Mouse (Mus musculus): Measurements from ENCODE around the gene Cd81. TPM values are rescaled to one million over a fixed set of nuclear protein-coding genes. Genes with fewer than 3 reads are reported as not detected.
A peak's percentile ranks its signal among the peaks of the same experiment; 100 is the strongest.

The Cd81 gene
- total RNA-seq, 2 experiments from 2014 or later, result 176 to 209 TPM

DNA sequence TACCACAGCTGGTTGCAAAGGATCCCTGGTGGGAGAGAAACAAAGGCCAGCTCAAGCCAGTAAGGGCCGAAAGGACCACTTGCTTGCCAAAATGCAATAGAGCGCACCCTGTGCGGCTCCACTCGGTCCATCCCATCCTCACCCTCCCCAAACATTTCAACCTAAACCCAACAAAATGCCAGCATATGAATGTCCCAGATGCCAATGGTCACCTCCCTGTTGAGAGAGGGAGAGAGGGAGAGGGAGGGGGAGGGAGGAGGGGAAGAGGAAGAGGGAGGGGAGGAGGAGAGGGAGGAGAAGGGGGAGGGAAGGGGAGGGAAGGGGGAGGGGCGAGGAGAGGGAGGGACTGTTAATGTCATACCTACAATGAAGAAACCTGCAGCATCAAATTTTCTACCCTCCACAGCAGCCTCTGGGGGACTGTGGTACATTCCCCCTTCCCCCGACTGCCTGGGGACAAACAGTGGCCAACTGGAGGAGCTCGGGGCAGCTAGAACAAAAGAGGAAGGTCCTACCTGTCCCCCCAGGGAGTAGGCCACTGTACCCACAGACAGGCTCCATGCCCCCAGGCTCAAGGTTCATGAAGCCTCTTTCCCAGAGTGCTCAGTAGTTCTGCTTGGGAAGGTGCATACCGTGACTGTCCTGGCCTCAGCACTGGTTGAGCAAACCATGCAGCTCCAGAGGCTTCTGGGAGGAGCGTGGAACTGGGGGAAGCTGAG, 36.0 kb upstream of the Cd81 start:
- intact Hi-C loops (cut with DNase I; ENCODE audit: low total_unique reads), result loop anchor here (5.0 kb wide), 1 partner anchor 36 kb away; the partner anchor contains the start of gene Cd81
- DNase-seq, result no peak

GRCm38 (mm10) chr7:143017181-143017580, 35.4 kb upstream of the Cd81 start:
- no peak for DNase-seq
- intact Hi-C loops (cut with DNase I; ENCODE audit: low total_unique reads), result loop anchor here (5.0 kb wide), 1 partner anchor 35 kb away; the partner anchor contains the start of gene Cd81

GRCm38 (mm10) chr7:143020040-143020439, 32.5 kb upstream of the Cd81 start:
- no peak for DNase-seq
- intact Hi-C loops (cut with DNase I; ENCODE audit: low total_unique reads), result no loop called here

DNA sequence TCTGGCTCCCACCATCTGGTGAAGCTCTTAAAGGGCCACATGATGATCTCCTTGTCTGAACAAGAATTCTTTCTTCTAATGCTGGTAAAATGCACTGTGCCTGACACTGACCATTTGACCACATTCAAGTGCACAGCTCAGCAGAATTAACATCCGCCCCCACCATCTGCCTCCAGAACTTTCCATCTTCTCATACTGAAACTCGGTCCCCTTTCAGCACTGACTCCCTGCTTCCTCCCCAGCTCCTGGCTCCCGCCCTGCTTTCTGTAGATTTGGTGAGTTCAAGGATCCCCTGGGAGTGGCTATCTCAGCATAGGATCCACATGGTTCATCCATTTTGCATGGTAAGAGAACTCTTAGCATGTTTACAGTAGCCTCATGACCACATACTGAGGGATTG, 31.8 kb upstream of the Cd81 start:
- intact Hi-C loops (cut with DNase I; ENCODE audit: low total_unique reads), result no loop called here
- DNase-seq, result no peak

DNA sequence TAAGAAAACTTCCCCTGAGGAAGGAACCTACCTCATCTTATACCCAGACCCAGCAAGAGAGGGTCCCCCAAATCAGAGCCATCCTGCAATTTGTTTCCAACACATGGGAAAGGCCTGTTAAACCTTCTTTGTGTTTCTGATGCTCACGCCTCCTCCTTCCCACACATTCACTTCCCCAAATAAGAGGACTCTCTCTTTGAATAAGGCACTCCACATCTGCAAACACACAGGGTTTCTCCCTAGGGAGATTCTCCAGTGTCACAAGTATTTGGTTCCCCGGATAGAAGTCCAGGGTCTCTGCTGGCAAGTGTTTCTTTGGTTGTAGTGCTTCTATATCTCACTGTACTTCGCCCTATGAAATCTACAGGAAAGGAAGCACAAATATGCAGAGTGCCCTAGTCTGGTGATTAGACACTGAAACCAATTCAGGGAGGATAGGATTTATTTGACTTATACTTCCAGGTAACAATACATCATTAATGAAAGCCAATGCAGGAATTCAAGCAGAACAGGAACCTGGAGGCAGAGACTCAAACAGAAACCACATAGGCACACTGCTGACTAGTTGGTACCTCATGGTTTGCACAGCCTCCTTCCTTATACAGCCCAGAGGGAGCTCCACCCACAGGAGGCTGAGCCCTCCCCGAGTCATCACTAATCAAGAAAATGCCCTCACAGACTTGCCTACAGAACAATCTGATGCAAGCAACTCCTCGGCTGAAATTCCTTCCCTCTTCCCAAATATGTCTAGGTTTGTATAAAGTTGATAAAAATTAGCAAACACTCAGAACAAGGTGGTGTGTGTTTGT, 31.0 kb upstream of the Cd81 start:
- intact Hi-C loops (cut with DNase I; ENCODE audit: low total_unique reads), result no loop called here
- DNase-seq, result no peak

DNA sequence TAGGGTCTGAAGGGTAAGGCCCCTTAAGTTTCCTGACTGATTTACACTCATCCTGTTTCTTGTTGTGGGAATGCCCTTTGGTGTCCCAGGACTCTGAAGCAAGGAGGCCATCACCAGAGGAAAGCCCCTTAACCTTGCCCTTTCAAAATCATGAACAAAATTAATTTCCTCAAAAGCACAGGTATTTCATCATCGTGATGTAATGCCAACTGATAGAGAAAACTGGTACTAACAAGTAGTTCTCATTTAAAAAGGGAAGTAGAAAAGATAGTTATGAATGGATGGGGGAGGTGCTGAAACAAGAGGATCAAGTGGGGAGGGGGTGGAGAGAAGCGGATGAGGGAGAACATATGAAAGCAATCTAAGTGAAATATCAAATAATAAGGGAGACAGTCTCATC, 29.0 kb upstream of the Cd81 start:
- DNase-seq, result no peak
- intact Hi-C loops (cut with DNase I; ENCODE audit: low total_unique reads), result no loop called here

DNA sequence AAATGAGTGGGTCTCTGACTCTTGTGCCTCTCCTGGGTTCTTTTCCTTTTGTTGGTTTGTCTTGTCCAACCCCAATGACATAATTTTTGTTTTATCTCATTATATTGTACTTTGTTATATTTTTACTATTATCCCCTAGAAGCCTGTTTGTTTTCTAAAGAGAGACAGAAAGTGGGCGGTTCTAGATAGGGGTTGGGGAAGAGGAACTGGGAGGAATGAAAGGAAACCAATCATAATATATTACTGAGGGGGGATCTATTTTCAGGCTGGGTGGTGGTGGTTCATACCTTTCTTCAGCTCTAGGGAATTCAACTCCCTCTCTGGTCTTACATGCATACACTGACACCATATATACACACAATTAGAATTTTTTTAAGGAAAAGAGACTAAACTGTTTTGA, 28.2 kb upstream of the Cd81 start:
- intact Hi-C loops (cut with DNase I; ENCODE audit: low total_unique reads), result no loop called here

GRCm38 (mm10) chr7:143025496-143025895, 27.0 kb upstream of the Cd81 start:
- intact Hi-C loops (cut with DNase I; ENCODE audit: low total_unique reads), result no loop called here
- no peak for DNase-seq

More for the DNA sequence above, 28.2 kb upstream of the Cd81 start:
- no peak for DNase-seq

- intact Hi-C loops (cut with DNase I; ENCODE audit: low total_unique reads), result no loop called here
- DNase-seq, result no peak
These were observed 25.3 kb upstream of the Cd81 start for GRCm38 (mm10) chr7:143027196-143027595.

DNA sequence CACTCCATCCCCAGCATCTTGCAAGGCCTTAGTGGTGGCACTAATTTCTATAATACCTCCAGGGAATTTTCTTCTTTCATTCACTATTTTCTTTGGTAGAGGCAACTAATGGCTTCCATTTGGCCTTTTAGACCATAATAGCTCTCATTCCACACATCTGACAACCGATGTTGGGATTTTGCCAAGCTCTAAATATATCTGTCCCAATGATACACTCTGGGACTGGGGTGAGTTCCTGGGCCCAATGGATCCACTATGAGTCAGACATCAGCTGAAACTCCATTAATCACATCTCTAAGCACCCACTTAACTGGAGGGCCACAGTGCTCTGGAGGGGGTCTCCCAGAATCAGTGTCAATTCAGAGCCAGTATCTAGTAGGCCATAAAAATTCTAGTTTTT, 20.7 kb upstream of the Cd81 start:
- DNase-seq, result no peak
- intact Hi-C loops (cut with DNase I; ENCODE audit: low total_unique reads), result no loop called here

DNA sequence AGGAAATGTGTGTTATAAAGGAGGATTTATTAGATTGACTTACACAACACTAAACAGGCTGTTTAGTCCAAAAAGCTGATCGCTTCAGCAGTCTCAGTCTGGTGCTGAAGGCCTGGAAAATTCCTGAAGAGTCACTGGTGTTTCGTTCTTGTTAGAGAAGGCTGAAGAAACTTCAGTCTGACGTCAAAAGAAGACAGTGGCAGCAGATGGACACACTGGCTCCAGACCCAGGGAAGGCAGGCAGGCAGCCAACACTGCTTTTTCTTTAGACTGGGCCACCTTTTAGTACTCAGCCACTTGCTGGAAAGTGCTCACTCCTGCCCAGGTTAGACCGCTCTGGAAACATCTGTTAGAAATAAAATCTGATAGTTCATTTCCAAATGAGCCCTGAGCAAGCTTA, 19.0 kb upstream of the Cd81 start:
- DNase-seq, result no peak
- intact Hi-C loops (cut with DNase I; ENCODE audit: low total_unique reads), result no loop called here

DNA sequence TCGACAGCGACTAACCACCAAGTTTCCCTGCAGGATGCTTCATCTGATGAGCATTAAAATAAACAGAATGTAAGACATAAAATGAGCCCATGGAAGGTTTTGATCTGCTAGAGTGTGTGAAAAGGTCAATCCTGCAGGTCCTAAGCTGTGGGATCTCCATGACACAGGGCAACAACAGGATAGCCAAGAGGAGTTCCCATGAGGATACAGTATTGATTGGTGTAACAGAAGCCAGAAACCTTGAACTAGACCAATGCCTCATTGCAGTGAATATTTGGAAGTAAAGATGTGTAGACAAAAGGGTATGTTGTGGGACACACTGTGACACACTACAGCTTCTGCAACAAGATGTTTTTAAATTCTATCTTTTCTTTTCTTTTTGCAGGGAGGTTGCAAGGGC, 18.4 kb upstream of the Cd81 start:
- intact Hi-C loops (cut with DNase I; ENCODE audit: low total_unique reads), result no loop called here
- DNase-seq, result no peak

DNA sequence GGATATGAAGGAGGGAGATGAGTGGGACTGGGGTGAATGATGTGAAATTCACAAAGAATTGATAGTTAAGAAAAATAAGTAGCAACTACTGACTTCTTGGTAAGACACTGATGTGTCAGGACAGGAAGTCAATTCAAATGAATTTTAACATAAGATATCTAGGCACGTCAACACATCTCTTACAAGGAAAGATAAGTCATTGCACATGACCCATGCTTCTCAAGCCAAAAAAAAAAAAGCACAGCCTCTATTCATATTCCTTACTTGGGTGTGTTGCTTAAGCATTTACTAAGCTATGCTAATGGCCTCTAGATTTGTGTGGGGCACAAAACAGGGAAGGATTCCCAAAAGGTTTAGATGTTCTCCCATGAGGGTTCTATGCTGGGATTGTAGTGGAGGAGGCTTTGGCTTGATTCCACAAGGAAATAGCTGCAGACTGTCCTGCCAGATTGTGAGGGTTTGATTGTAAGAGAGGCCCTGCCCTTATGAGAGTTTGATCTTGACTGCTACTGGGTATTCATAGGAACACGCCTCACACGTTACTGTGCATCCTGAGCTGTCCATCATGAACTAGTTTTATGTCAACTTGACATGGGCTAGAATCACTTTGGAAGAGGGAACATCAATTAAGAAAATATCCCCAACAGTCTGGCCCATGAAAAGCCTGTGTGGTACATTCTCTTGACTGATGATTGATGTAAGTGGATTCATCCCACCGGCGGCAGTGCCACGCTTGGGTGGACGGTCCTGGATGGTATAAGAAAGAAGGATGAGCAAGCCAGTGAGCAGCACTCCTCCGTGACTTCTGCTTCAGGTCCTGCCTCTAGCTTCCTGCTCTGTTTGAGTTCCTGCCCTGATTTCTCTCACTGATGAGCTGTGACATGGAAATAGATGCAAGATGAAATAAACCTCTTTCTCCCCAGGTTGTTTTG, 17.8 kb upstream of the Cd81 start:
- intact Hi-C loops (cut with DNase I; ENCODE audit: low total_unique reads), result no loop called here
- DNase-seq, result no peak

DNA sequence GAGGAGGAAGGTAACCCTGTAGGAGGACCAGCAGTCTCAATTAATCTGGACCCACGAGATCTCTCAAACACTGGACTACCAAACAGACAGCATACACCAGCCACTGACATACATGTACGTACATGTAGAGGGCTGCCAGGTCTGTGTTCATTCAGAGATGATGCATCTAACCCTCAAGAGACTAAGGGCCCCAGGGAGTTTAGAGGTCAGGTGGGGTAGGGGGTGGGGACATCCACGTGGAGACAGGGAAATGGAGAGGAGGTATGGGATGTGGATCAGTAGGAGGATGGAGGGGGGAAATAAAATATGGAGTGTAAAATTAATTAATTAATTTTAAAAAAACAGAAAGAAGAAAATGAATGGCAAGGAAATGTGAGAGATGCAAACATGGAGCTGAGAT, 15.8 kb upstream of the Cd81 start:
- intact Hi-C loops (cut with DNase I; ENCODE audit: low total_unique reads), result no loop called here
- DNase-seq, result no peak

DNA sequence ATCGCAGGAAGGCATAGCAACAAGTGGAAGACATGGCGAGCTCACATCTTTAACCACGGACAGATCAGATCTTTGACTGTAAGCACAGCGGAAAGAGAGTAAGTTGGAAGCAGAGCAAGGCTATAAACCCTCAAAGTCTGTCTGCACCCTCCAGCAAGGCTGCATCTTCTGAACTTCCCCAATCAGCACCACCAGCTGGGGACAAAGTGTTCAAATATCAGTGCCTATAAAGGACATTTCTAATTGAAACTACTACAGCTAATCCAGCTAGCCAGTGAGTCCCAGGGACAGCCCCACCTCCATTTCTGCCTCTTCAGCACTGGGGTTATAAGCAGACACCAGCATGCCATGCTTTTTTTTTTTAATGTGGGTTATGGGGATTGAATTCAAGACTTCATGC, 15.2 kb upstream of the Cd81 start:
- intact Hi-C loops (cut with DNase I; ENCODE audit: low total_unique reads), result no loop called here
- DNase-seq, result no peak

DNA sequence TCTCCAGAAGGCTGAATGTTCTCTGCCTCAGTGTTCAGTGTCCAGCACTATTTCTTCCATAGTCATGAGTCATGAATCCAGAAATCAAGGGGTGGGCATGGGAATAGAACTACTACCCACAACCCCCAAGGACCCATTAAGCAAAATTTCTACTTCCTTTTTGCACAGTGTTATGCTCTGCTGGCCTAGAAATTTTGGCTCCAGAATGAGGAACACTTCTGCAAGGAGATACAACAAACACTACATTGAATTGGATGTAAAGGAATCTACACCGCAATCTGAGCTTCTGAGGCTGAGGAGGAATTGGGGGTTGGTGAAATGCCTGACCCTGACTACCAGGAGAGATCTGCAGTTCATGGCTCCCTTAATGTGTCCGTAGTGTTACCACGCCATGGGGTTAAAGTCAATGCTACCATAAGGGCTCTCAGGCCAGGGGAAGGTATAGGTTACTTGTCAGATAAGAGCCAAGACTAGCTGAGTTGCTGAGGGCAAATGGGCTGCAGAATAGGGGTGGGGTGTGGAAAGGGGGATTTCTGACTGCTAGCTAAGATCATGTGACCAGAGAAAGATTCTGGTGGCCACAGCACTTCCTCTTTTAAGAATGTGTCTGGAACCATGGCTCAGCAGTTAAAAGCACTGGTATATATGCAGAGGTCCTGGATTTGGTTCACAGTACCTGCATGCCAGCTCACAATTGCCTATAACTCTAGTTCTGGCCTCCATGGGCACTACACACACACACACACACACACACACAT, 14.2 kb upstream of the Cd81 start:
- intact Hi-C loops (cut with DNase I; ENCODE audit: low total_unique reads), result no loop called here
- no peak for DNase-seq

DNA sequence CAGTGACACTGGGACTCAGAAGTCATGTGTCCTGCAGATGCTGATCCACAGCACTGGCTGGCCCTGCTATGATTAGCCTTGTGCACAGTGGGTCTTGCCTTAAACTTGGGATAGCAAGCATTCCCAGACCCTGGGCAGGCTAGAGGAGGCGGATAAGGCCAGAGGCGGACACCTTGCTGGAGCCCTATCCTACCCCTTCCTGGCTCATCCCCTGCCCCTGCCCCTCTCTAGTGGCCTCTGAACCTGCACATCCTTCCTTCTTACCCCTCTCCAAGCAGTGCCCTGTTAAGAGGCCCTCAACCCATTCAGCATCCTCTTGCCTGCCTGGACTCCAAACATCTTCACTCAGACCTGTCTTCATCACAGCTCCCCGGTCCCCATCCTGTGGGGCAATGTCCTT, 12.0 kb upstream of the Cd81 start:
- intact Hi-C loops (cut with DNase I; ENCODE audit: low total_unique reads), result no loop called here
- DNase-seq, result no peak

- no peak for DNase-seq
- intact Hi-C loops (cut with DNase I; ENCODE audit: low total_unique reads), result no loop called here
These were observed 11.3 kb upstream of the Cd81 start for GRCm38 (mm10) chr7:143041138-143041822.

DNA sequence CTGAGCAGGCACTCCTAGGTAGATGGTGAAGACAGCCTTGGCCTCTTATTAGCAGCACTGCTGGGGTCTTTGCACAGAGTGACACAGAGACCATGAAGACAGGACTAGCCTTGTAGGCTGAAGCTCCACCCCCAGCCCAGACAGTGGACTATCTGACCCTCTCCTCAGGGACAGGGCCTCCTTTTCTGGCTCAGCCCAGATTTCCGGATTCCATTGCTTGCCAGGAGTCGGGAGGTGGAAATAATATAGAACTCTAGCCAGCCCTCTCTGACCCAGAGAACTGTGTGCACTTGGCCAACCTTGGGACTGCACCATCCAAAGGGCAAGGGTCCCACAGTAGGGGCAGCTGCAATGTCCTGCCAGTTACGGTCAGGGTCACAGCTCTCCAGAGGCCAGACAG, 10.4 kb upstream of the Cd81 start:
- intact Hi-C loops (cut with DNase I; ENCODE audit: low total_unique reads), result no loop called here
- DNase-seq, result peak; percentile 58
